Mouse (Mus musculus) megakaryocyte, embryonic 14.5 days (primary cell): ENCODE data around the gene Ppp1r14a.

Source experiments
- FLI1 ChIP-seq: IDR thresholded peaks from 2 replicates; pipeline ENCODE4 v1.6.1; 2012; ENCODE audit warnings: low read length, inconsistent platforms, mixed read lengths
- GATA1 ChIP-seq: IDR thresholded peaks from 3 replicates; pipeline ENCODE4 v1.6.1; 2012; ENCODE audit warnings: mixed read lengths, low read length, inconsistent platforms, borderline replicate concordance

- no peak for TF ChIP-seq GATA1
- no peak for TF ChIP-seq FLI1
Observed at GRCm38 (mm10) chr7:29271687-29272465, 17.2 kb upstream of the Ppp1r14a start.
